Mouse (Mus musculus): ENCODE results near the gene Pik3ap1. TPM values are rescaled to one million over a fixed set of nuclear protein-coding genes. Genes with fewer than 3 reads are reported as not detected.
A peak's percentile ranks its signal among the peaks of the same experiment; 100 is the strongest.

The Pik3ap1 gene
- polyA plus RNA-seq, 1 experiment from 2014 or later: 5.6 TPM

DNA sequence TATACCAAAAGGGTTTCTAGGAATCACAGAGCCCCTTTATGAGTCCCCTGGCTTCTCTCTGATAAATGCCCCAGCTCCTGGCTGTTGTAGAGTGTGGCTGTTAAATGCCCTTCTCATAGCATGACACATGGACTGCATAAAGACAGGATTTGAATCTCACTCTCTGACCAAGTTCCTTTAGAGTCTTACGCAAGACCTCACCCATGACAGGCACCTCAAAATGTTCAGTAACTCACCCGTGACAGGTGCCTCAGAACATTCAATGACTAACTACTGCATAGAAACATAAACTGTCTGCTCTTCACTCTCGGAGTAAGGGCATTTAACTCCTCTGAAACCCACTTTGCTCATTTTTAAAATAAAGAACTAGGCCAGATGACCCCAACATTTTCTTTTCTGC lies 20.4 kb downstream of the Pik3ap1 start:
- H3K9me3 ChIP-seq (ENCODE audit: control insufficient read depth, low read length): no peaks in the 10 kb centered on the region
- H3K36me3 ChIP-seq (ENCODE audit: control insufficient read depth, insufficient read depth, low read length): no peaks in the 10 kb centered on the region
- no peak overlapping the region for H3K4me3 ChIP-seq (ENCODE audit: low read depth, low read length)
- H3K9ac ChIP-seq (ENCODE audit: low read depth, low read length): no peak overlapping the region
- H3K4me1 ChIP-seq (replicated peaks; ENCODE audit: control insufficient read depth, insufficient read depth, low read length): no peaks in the 10 kb centered on the region
- H3K27ac ChIP-seq (ENCODE audit: low read depth, low read length): no peak overlapping the region
- 62% methylated on average over 3 of the region's 3 CpGs for whole genome bisulfite sequencing
- no peak overlapping the region for H3K4me2 ChIP-seq
- DNase-seq (ENCODE audit: low spot score): no peak
- H3K27me3 ChIP-seq (replicated peaks; ENCODE audit: control insufficient read depth, insufficient read depth, low read length): no peaks in the 10 kb centered on the region
- no peak for ATAC-seq (replicated peaks; ENCODE audit: low FRiP score)

- Histone ChIP-seq H3K4me2 (no peak overlapping the region), H3K36me3 (ENCODE audit: control insufficient read depth, insufficient read depth, low read length) (no peaks in the 10 kb centered on the region), H3K9ac (ENCODE audit: low read depth, low read length) (no peak overlapping the region), H3K27ac (ENCODE audit: low read depth, low read length) (no peak overlapping the region), H3K4me3 (ENCODE audit: low read depth, low read length) (no peak overlapping the region), H3K9me3 (ENCODE audit: control insufficient read depth, low read length) (no peaks in the 10 kb centered on the region), H3K27me3 (replicated peaks; ENCODE audit: control insufficient read depth, insufficient read depth, low read length) (no peaks in the 10 kb centered on the region), H3K4me1 (replicated peaks; ENCODE audit: control insufficient read depth, insufficient read depth, low read length) (no peaks in the 10 kb centered on the region)
- DNase-seq (ENCODE audit: low spot score): no peak
- ATAC-seq (replicated peaks; ENCODE audit: low FRiP score): no peak
- WGBS: 77% methylated on average over 2 of the region's 2 CpGs
These were observed 21.9 kb downstream of the Pik3ap1 start for GRCm38 (mm10) chr19:41362963-41363362.

DNA sequence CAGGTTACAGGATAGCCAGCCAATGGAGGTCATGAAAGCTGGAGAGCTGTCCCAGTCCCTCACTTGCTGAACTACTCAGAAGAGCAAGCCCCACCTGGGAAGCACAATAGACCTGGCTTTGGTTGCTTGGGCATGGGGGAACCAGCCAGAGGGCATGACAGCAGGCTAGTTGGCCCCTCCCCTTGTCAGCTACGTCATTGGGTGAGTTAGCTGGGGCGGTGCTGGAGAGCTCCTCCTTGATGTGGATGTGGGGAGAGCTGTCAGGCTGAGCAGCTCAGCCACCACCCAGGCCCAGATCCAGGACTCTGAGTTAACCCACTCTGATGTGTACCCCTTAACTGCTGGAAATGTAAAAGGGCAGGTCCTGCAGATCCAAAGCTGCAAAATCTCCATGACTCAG lies 24.4 kb downstream of the Pik3ap1 start:
- Histone ChIP-seq H3K4me2 (no peak overlapping the region), H3K4me3 (ENCODE audit: low read depth, low read length) (no peak overlapping the region), H3K27ac (ENCODE audit: low read depth, low read length) (no peak overlapping the region), H3K9ac (ENCODE audit: low read depth, low read length) (no peak overlapping the region), H3K4me1 (replicated peaks; ENCODE audit: control insufficient read depth, insufficient read depth, low read length) (no peaks in the 10 kb centered on the region), H3K27me3 (replicated peaks; ENCODE audit: control insufficient read depth, insufficient read depth, low read length) (no peaks in the 10 kb centered on the region), H3K9me3 (ENCODE audit: control insufficient read depth, low read length) (no peaks in the 10 kb centered on the region), H3K36me3 (ENCODE audit: control insufficient read depth, insufficient read depth, low read length) (no peaks in the 10 kb centered on the region)
- peak; percentile 43 for ATAC-seq (replicated peaks; ENCODE audit: low FRiP score)
- no peak for DNase-seq (ENCODE audit: low spot score)
- 14% methylated on average over 2 of the region's 2 CpGs for WGBS

- no peak overlapping the region for H3K9ac ChIP-seq (ENCODE audit: low read depth, low read length)
- H3K4me2 ChIP-seq: no peak overlapping the region
- ATAC-seq (replicated peaks; ENCODE audit: low FRiP score) (no peak), DNase-seq (ENCODE audit: low spot score) (no peak)
- no peak overlapping the region for H3K27ac ChIP-seq (ENCODE audit: low read depth, low read length)
- H3K4me1 ChIP-seq (replicated peaks; ENCODE audit: control insufficient read depth, insufficient read depth, low read length): no peaks in the 10 kb centered on the region
- WGBS: 58% methylated on average over 17 of the region's 17 CpGs
- no peaks in the 10 kb centered on the region for H3K27me3 ChIP-seq (replicated peaks; ENCODE audit: control insufficient read depth, insufficient read depth, low read length)
- H3K9me3 ChIP-seq (ENCODE audit: control insufficient read depth, low read length): no peaks in the 10 kb centered on the region
- H3K36me3 ChIP-seq (ENCODE audit: control insufficient read depth, insufficient read depth, low read length): no peaks in the 10 kb centered on the region
- H3K4me3 ChIP-seq (ENCODE audit: low read depth, low read length): no peak overlapping the region
These were observed 30.5 kb downstream of the Pik3ap1 start for GRCm38 (mm10) chr19:41354287-41354951.

- H3K9me3 ChIP-seq (ENCODE audit: control insufficient read depth, low read length): no peaks in the 10 kb centered on the region
- H3K9ac ChIP-seq (ENCODE audit: low read depth, low read length): no peak overlapping the region
- H3K27me3 ChIP-seq (replicated peaks; ENCODE audit: control insufficient read depth, insufficient read depth, low read length): no peaks in the 10 kb centered on the region
- no peaks in the 10 kb centered on the region for H3K36me3 ChIP-seq (ENCODE audit: control insufficient read depth, insufficient read depth, low read length)
- H3K4me3 ChIP-seq (ENCODE audit: low read depth, low read length): no peak overlapping the region
- H3K4me2 ChIP-seq: no peak overlapping the region
- 80% methylated on average over 3 of the region's 3 CpGs for WGBS
- DNase-seq (ENCODE audit: low spot score) (no peak), ATAC-seq (replicated peaks; ENCODE audit: low FRiP score) (no peak)
- H3K27ac ChIP-seq (ENCODE audit: low read depth, low read length): no peak overlapping the region
- H3K4me1 ChIP-seq (replicated peaks; ENCODE audit: control insufficient read depth, insufficient read depth, low read length): no peaks in the 10 kb centered on the region; the same call in 1 of the 2 replicates
These were observed 35.3 kb downstream of the Pik3ap1 start for GRCm38 (mm10) chr19:41349624-41350023.

GRCm38 (mm10) chr19:41348161-41348560 lies 36.7 kb downstream of the Pik3ap1 start:
- WGBS: 76% methylated on average over 3 of the region's 3 CpGs
- Histone ChIP-seq H3K4me3 (ENCODE audit: low read depth, low read length) (no peak overlapping the region), H3K27ac (ENCODE audit: low read depth, low read length) (0 out of 2 replicates have a peak overlapping the region, but pooled peaks have one; percentile 1), H3K4me2 (no peak overlapping the region), H3K9me3 (ENCODE audit: control insufficient read depth, low read length) (no peaks in the 10 kb centered on the region), H3K4me1 (replicated peaks; ENCODE audit: control insufficient read depth, insufficient read depth, low read length) (no peaks in the 10 kb centered on the region; the same call in 1 of the 2 replicates), H3K36me3 (ENCODE audit: control insufficient read depth, insufficient read depth, low read length) (no peaks in the 10 kb centered on the region), H3K9ac (ENCODE audit: low read depth, low read length) (no peak overlapping the region), H3K27me3 (replicated peaks; ENCODE audit: control insufficient read depth, insufficient read depth, low read length) (no peaks in the 10 kb centered on the region)
- no peak for ATAC-seq (replicated peaks; ENCODE audit: low FRiP score)
- no peak for DNase-seq (ENCODE audit: low spot score)

DNA sequence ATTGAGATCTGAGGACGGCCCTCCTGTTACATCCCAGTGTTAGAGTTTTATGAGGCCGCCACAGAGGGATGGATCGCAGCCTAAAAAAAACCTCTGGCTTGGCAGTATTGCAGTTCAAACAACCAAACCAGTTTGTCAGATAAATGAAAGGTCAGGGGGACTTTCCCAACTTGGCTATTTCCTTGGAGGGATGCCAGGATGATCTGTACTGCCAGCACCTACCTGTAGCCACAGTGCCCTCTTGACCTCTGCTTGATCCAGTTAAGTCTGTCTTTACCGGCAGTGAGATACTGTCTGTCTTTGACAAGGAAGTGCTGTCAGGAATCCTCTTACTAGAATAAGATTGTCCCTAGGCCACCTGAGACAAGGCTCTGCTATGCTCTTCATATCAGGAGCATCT lies 37.6 kb downstream of the Pik3ap1 start:
- no peak for ATAC-seq (replicated peaks; ENCODE audit: low FRiP score)
- Histone ChIP-seq H3K4me2 (no peak overlapping the region), H3K4me1 (replicated peaks; ENCODE audit: control insufficient read depth, insufficient read depth, low read length) (no peaks in the 10 kb centered on the region; the same call in 1 of the 2 replicates), H3K27me3 (replicated peaks; ENCODE audit: control insufficient read depth, insufficient read depth, low read length) (no peaks in the 10 kb centered on the region), H3K4me3 (ENCODE audit: low read depth, low read length) (no peak overlapping the region), H3K9ac (ENCODE audit: low read depth, low read length) (no peak overlapping the region), H3K9me3 (ENCODE audit: control insufficient read depth, low read length) (no peaks in the 10 kb centered on the region), H3K27ac (ENCODE audit: low read depth, low read length) (no peak overlapping the region), H3K36me3 (ENCODE audit: control insufficient read depth, insufficient read depth, low read length) (no peaks in the 10 kb centered on the region)
- DNase-seq (ENCODE audit: low spot score): no peak
- WGBS: 69% methylated on average over 4 of the region's 4 CpGs

- no peaks in the 10 kb centered on the region; the same call in 1 of the 2 replicates for H3K4me1 ChIP-seq (replicated peaks; ENCODE audit: control insufficient read depth, insufficient read depth, low read length)
- no peaks in the 10 kb centered on the region for H3K9me3 ChIP-seq (ENCODE audit: control insufficient read depth, low read length)
- no peak overlapping the region for H3K27ac ChIP-seq (ENCODE audit: low read depth, low read length)
- ATAC-seq (replicated peaks; ENCODE audit: low FRiP score) (no peak), DNase-seq (ENCODE audit: low spot score) (no peak)
- no peak overlapping the region for H3K4me3 ChIP-seq (ENCODE audit: low read depth, low read length)
- H3K36me3 ChIP-seq (ENCODE audit: control insufficient read depth, insufficient read depth, low read length): no peaks in the 10 kb centered on the region
- no peak overlapping the region for H3K4me2 ChIP-seq
- no peaks in the 10 kb centered on the region for H3K27me3 ChIP-seq (replicated peaks; ENCODE audit: control insufficient read depth, insufficient read depth, low read length)
- H3K9ac ChIP-seq (ENCODE audit: low read depth, low read length): no peak overlapping the region
- 65% methylated on average over 11 of the region's 11 CpGs for WGBS
These were observed 38.6 kb downstream of the Pik3ap1 start for GRCm38 (mm10) chr19:41346099-41346850.

All from liver, embryonic 11.5 days (tissue).